Mouse (Mus musculus): ENCODE results near the gene Aspdh. TPM values are rescaled to one million over a fixed set of nuclear protein-coding genes. Genes with fewer than 3 reads are reported as not detected.

Aspdh gene
- total and polyA plus RNA-seq, 3 experiments, result 1.3 to 2.4 (median 1.5) TPM

GRCm38 (mm10) chr7:44443268-44444173, 21.7 kb upstream of the Aspdh start:
- H3K9ac ChIP-seq (ENCODE audit: low read depth, low read length), result no peak overlapping the region
- peaks cover 2% of the 10 kb centered on the region; the same call in 1 of the 2 replicates for H3K27me3 ChIP-seq (ENCODE audit: control insufficient read depth, insufficient read depth, low read length)
- intact Hi-C loops (cut with DNase I), result no loop called here
- H3K4me1 ChIP-seq (ENCODE audit: control insufficient read depth, insufficient read depth, low read length), result no peaks in the 10 kb centered on the region
- no peak overlapping the region for H3K27ac ChIP-seq
- WGBS, result 10% methylated on average over 20 of the region's 20 CpGs
- H3K36me3 ChIP-seq (ENCODE audit: control insufficient read depth, insufficient read depth, low read length), result no peaks in the 10 kb centered on the region
- no peaks in the 10 kb centered on the region for H3K79me2 ChIP-seq (replicated peaks; ENCODE audit: control insufficient read depth, insufficient read depth, low read length)
- DNase-seq, result no peak
- TF ChIP-seq CTCF (IDR thresholded peaks at IDR 0.05) (0 out of 2 replicates have a peak, but pooled peaks have one; percentile 7), POLR2A (IDR thresholded peaks at IDR 0.05; ENCODE audit: insufficient read depth, low read depth, low read length) (no peak), EP300 (IDR thresholded peaks at IDR 0.05; ENCODE audit: insufficient read depth, low read depth, low read length) (no peak)
- no peak overlapping the region for H3K4me3 ChIP-seq

GRCm38 (mm10) chr7:44444886-44445527, 20.2 kb upstream of the Aspdh start:
- Histone ChIP-seq H3K36me3 (ENCODE audit: control insufficient read depth, insufficient read depth, low read length) (no peaks in the 10 kb centered on the region), H3K4me1 (ENCODE audit: control insufficient read depth, insufficient read depth, low read length) (no peaks in the 10 kb centered on the region), H3K9ac (ENCODE audit: low read depth, low read length) (no peak overlapping the region), H3K79me2 (replicated peaks; ENCODE audit: control insufficient read depth, insufficient read depth, low read length) (no peaks in the 10 kb centered on the region), H3K27ac (no peak overlapping the region), H3K27me3 (ENCODE audit: control insufficient read depth, insufficient read depth, low read length) (peaks cover 2% of the 10 kb centered on the region; the same call in 1 of the 2 replicates), H3K4me3 (no peak overlapping the region)
- DNase-seq, result peak in 1 of 2 experiments; percentile 51
- intact Hi-C loops (cut with DNase I), result loop anchor here (5.0 kb wide), 1 partner anchor 37 kb away; no protein-coding TSS in a partner anchor
- 25% methylated on average over 29 of the region's 29 CpGs for WGBS
- TF ChIP-seq POLR2A (IDR thresholded peaks at IDR 0.05; ENCODE audit: insufficient read depth, low read depth, low read length), result no peak
- TF ChIP-seq EP300 (IDR thresholded peaks at IDR 0.05; ENCODE audit: insufficient read depth, low read depth, low read length), result 0 out of 2 replicates have a peak, but pooled peaks have one; percentile 44
- TF ChIP-seq CTCF (IDR thresholded peaks at IDR 0.05), result no peak

GRCm38 (mm10) chr7:44445528-44445923, 19.7 kb upstream of the Aspdh start:
- Histone ChIP-seq H3K9ac (ENCODE audit: low read depth, low read length) (no peak overlapping the region), H3K36me3 (ENCODE audit: control insufficient read depth, insufficient read depth, low read length) (no peaks in the 10 kb centered on the region), H3K27me3 (ENCODE audit: control insufficient read depth, insufficient read depth, low read length) (peaks cover 2% of the 10 kb centered on the region; the same call in 1 of the 2 replicates), H3K27ac (no peak overlapping the region), H3K4me3 (no peak overlapping the region), H3K4me1 (ENCODE audit: control insufficient read depth, insufficient read depth, low read length) (no peaks in the 10 kb centered on the region), H3K79me2 (replicated peaks; ENCODE audit: control insufficient read depth, insufficient read depth, low read length) (no peaks in the 10 kb centered on the region)
- intact Hi-C loops (cut with DNase I), result loop anchor here (5.0 kb wide), 1 partner anchor 37 kb away; no protein-coding TSS in a partner anchor
- DNase-seq, result no peak
- WGBS, result 33% methylated on average over 7 of the region's 7 CpGs
- TF ChIP-seq POLR2A (IDR thresholded peaks at IDR 0.05; ENCODE audit: insufficient read depth, low read depth, low read length) (no peak), EP300 (IDR thresholded peaks at IDR 0.05; ENCODE audit: insufficient read depth, low read depth, low read length) (no peak), CTCF (IDR thresholded peaks at IDR 0.05) (no peak)

GRCm38 (mm10) chr7:44446070-44446855, 18.9 kb upstream of the Aspdh start:
- H3K36me3 ChIP-seq (ENCODE audit: control insufficient read depth, insufficient read depth, low read length), result no peaks in the 10 kb centered on the region
- no peak for DNase-seq
- H3K9ac ChIP-seq (ENCODE audit: low read depth, low read length), result no peak overlapping the region
- peaks cover 2% of the 10 kb centered on the region; the same call in 1 of the 2 replicates for H3K27me3 ChIP-seq (ENCODE audit: control insufficient read depth, insufficient read depth, low read length)
- no peak overlapping the region for H3K4me3 ChIP-seq
- no peaks in the 10 kb centered on the region for H3K4me1 ChIP-seq (ENCODE audit: control insufficient read depth, insufficient read depth, low read length)
- no peak for TF ChIP-seq EP300 (IDR thresholded peaks at IDR 0.05; ENCODE audit: insufficient read depth, low read depth, low read length)
- TF ChIP-seq CTCF (IDR thresholded peaks at IDR 0.05), result peak; percentile 36; the same call in 1 of the 2 replicates
- no peak for TF ChIP-seq POLR2A (IDR thresholded peaks at IDR 0.05; ENCODE audit: insufficient read depth, low read depth, low read length)
- H3K27ac ChIP-seq, result no peak overlapping the region
- intact Hi-C loops (cut with DNase I), result loop anchor here (5.0 kb wide), 1 partner anchor 36 kb away; no protein-coding TSS in a partner anchor
- WGBS, result 29% methylated on average over 12 of the region's 12 CpGs
- no peaks in the 10 kb centered on the region for H3K79me2 ChIP-seq (replicated peaks; ENCODE audit: control insufficient read depth, insufficient read depth, low read length)

GRCm38 (mm10) chr7:44453256-44453655, 11.9 kb upstream of the Aspdh start:
- Histone ChIP-seq H3K79me2 (replicated peaks; ENCODE audit: control insufficient read depth, insufficient read depth, low read length) (no peaks in the 10 kb centered on the region), H3K4me3 (no peak overlapping the region), H3K27ac (no peak overlapping the region), H3K27me3 (ENCODE audit: control insufficient read depth, insufficient read depth, low read length) (no peaks in the 10 kb centered on the region), H3K36me3 (ENCODE audit: control insufficient read depth, insufficient read depth, low read length) (no peaks in the 10 kb centered on the region), H3K9ac (ENCODE audit: low read depth, low read length) (no peak overlapping the region), H3K4me1 (ENCODE audit: control insufficient read depth, insufficient read depth, low read length) (peaks cover 1% of the 10 kb centered on the region; the same call in 1 of the 2 replicates)
- WGBS, result 6% methylated on average over 3 of the region's 3 CpGs
- DNase-seq, result no peak
- intact Hi-C loops (cut with DNase I), result no loop called here
- TF ChIP-seq CTCF (IDR thresholded peaks at IDR 0.05) (no peak), POLR2A (IDR thresholded peaks at IDR 0.05; ENCODE audit: insufficient read depth, low read depth, low read length) (no peak), EP300 (IDR thresholded peaks at IDR 0.05; ENCODE audit: insufficient read depth, low read depth, low read length) (no peak)

Measured in heart, adult 2 months (tissue).